Mouse (Mus musculus) C2C12 (cell line): ENCODE measurements at regions not wholly inside any gene's neighbourhood (a gene's known extent, or its start where the extent isn't known, plus 50 kb on each side); places are given as distances from the start of the nearest gene placed in this dataset.

Experiments
- H3K27me3 ChIP-seq: one replicate; pipeline ENCODE4 v1.6.1; 2011; ENCODE audit not compliant: control insufficient read depth, insufficient read depth, insufficient read length
- H3K36me3 ChIP-seq: one replicate; pipeline ENCODE4 v1.6.1; 2011; ENCODE audit not compliant: control insufficient read depth, insufficient read depth
- H3K4me3 ChIP-seq: one replicate; pipeline ENCODE4 v1.5.1; 2011; ENCODE audit warnings: mild to moderate bottlenecking, control low read depth; ENCODE audit not compliant: poor library complexity, insufficient read depth, severe bottlenecking
- H3K79me2 ChIP-seq: one replicate; pipeline ENCODE4 v1.6.1; 2011; ENCODE audit not compliant: control insufficient read depth, insufficient read depth
- H3K79me3 ChIP-seq: one replicate; pipeline ENCODE4 v1.6.1; 2011; ENCODE audit warnings: low read depth, control low read depth
- H3ac ChIP-seq: one replicate; pipeline ENCODE3; 2011; ENCODE audit warnings: low read depth; ENCODE audit not compliant: control insufficient read depth, insufficient read length
- CEBPB ChIP-seq: IDR thresholded peaks from one replicate; pipeline ENCODE4 v1.6.1; 2011; ENCODE audit warnings: low read depth, mild to moderate bottlenecking, control low read depth, moderate library complexity
- CTCF ChIP-seq: IDR thresholded peaks from one replicate; pipeline ENCODE4 v1.5.1; 2011; ENCODE audit not compliant: control insufficient read depth, insufficient read depth, insufficient read length
- FOSL1 ChIP-seq: IDR thresholded peaks from one replicate; pipeline ENCODE4 v1.8.0; 2011; ENCODE audit warnings: mild to moderate bottlenecking, low read length; ENCODE audit not compliant: poor library complexity, insufficient read depth, severe bottlenecking
- MAX ChIP-seq: IDR thresholded peaks from one replicate; pipeline ENCODE4 v1.6.1; 2011; ENCODE audit warnings: mild to moderate bottlenecking, control low read depth
- MYOD1 ChIP-seq: IDR thresholded peaks from one replicate; pipeline ENCODE4 v1.6.1; 2011; ENCODE audit warnings: low read depth; ENCODE audit not compliant: control insufficient read depth, insufficient read length
- MYOG ChIP-seq: IDR thresholded peaks from one replicate; pipeline ENCODE4 v1.6.1; 2011; ENCODE audit not compliant: control insufficient read depth, insufficient read length; ENCODE audit errors: extremely low read depth
- USF1 ChIP-seq: IDR thresholded peaks from one replicate; pipeline ENCODE4 v1.6.1; 2011; ENCODE audit warnings: low read depth, mild to moderate bottlenecking, control low read depth, moderate library complexity

- Histone ChIP-seq H3K36me3 (no peaks in the 10 kb centered on the region), H3ac (no peak overlapping the region), H3K27me3 (no peaks in the 10 kb centered on the region), H3K79me3 (no peaks in the 10 kb centered on the region), H3K4me3 (no peak overlapping the region), H3K79me2 (no peaks in the 10 kb centered on the region)
- TF ChIP-seq CTCF (no peak), CEBPB (no peak), MYOD1 (no peak), MAX (no peak), FOSL1 (no peak), USF1 (no peak), MYOG (no peak)
Observed at GRCm38 (mm10) chr1:71900106-71901074, 247.4 kb upstream of the Fn1 start.

GRCm38 (mm10) chr1:71899128-71899527 is 246.1 kb upstream of the Fn1 start:
- Histone ChIP-seq H3K27me3 (no peaks in the 10 kb centered on the region), H3K4me3 (no peak overlapping the region), H3K79me3 (no peaks in the 10 kb centered on the region), H3ac (no peak overlapping the region), H3K36me3 (no peaks in the 10 kb centered on the region), H3K79me2 (no peaks in the 10 kb centered on the region)
- TF ChIP-seq FOSL1 (no peak), MYOG (no peak), MYOD1 (no peak), USF1 (no peak), CEBPB (no peak), MAX (no peak), CTCF (no peak)

- Histone ChIP-seq H3ac (no peak overlapping the region), H3K4me3 (no peak overlapping the region), H3K36me3 (no peaks in the 10 kb centered on the region), H3K79me3 (no peaks in the 10 kb centered on the region), H3K27me3 (no peaks in the 10 kb centered on the region), H3K79me2 (no peaks in the 10 kb centered on the region)
- TF ChIP-seq MYOG (no peak), CTCF (no peak), USF1 (no peak), MYOD1 (no peak), CEBPB (no peak), MAX (no peak), FOSL1 (no peak)
Observed at GRCm38 (mm10) chr1:71898198-71898597, 245.2 kb upstream of the Fn1 start.

GRCm38 (mm10) chr1:71897464-71898051 is 244.6 kb upstream of the Fn1 start:
- H3K4me3 ChIP-seq: no peak overlapping the region
- no peak for TF ChIP-seq CTCF
- TF ChIP-seq FOSL1: no peak
- no peak for TF ChIP-seq MYOD1
- TF ChIP-seq USF1: no peak
- TF ChIP-seq CEBPB: no peak
- no peak for TF ChIP-seq MAX
- no peak for TF ChIP-seq MYOG
- H3ac ChIP-seq: no peak overlapping the region
- H3K79me3 ChIP-seq: no peaks in the 10 kb centered on the region
- H3K79me2 ChIP-seq: no peaks in the 10 kb centered on the region
- no peaks in the 10 kb centered on the region for H3K27me3 ChIP-seq
- H3K36me3 ChIP-seq: no peaks in the 10 kb centered on the region

- no peaks in the 10 kb centered on the region for H3K79me3 ChIP-seq
- H3K27me3 ChIP-seq: no peaks in the 10 kb centered on the region
- TF ChIP-seq CTCF (no peak), MYOG (no peak)
- H3K79me2 ChIP-seq: no peaks in the 10 kb centered on the region
- no peak overlapping the region for H3ac ChIP-seq
- no peak overlapping the region for H3K4me3 ChIP-seq
- no peaks in the 10 kb centered on the region for H3K36me3 ChIP-seq
Observed at GRCm38 (mm10) chr1:71896141-71896725, 243.2 kb upstream of the Fn1 start.
